Mouse (Mus musculus) ES-CJ7 (cell line): ENCODE data around the gene Hhipl1.

Experiments used
- DNase-seq: peaks from one replicate; pipeline ENCODE4 v3.0.0; 2011; ENCODE audit warnings: low read depth, low spot score

Gene Hhipl1

GRCm38 (mm10) chr12:108355986-108356385 lies 49.9 kb downstream of the Hhipl1 start:
- DNase-seq = no peak

- DNase-seq = peak; percentile 78
Observed at GRCm38 (mm10) chr12:108363796-108364195, 57.7 kb downstream of the Hhipl1 start.

- no peak for DNase-seq
Observed at GRCm38 (mm10) chr12:108365340-108365739, 59.3 kb downstream of the Hhipl1 start.

GRCm38 (mm10) chr12:108365868-108366267 lies 59.8 kb downstream of the Hhipl1 start:
- no peak for DNase-seq

- no peak for DNase-seq
Observed at GRCm38 (mm10) chr12:108367909-108368308, 61.8 kb downstream of the Hhipl1 start.

GRCm38 (mm10) chr12:108368921-108369320 lies 62.9 kb downstream of the Hhipl1 start:
- DNase-seq = no peak

- no peak for DNase-seq
Observed at GRCm38 (mm10) chr12:108370596-108371428, 64.7 kb downstream of the Hhipl1 start, which contains the start of gene Eml1. Gene Eml1, plus strand, starts transcription at chr12:108370957.

- no peak for DNase-seq
Observed at GRCm38 (mm10) chr12:108371429-108371765, 65.3 kb downstream of the Hhipl1 start.

- no peak for DNase-seq
Observed at GRCm38 (mm10) chr12:108372241-108372640, 66.2 kb downstream of the Hhipl1 start.

- peak; percentile 20 for DNase-seq
Observed at GRCm38 (mm10) chr12:108373611-108374010, 67.5 kb downstream of the Hhipl1 start.

- DNase-seq = no peak
Observed at GRCm38 (mm10) chr12:108374689-108375088, 68.6 kb downstream of the Hhipl1 start.

GRCm38 (mm10) chr12:108378379-108379133 lies 72.5 kb downstream of the Hhipl1 start:
- DNase-seq = no peak
